Comparison of ENCODE assay signal across 16 mouse cellular contexts in genomic region chr14:74229560-74230187, GRCm38 (mm10).
"Had no signal": no experiment of that assay in that cellular context is flagged by ENCODE, and none has a peak within 500 bp of the region (broad histone marks: within the 10 kb centered on the region; RNA-seq: fewer than 3 reads in every experiment).

No protein-coding gene starts in this region.

- H3K9me3 ChIP-seq: intestine, embryonic 15.5 days; limb, embryonic 12.5 days; liver, embryonic 13.5 days; lung, embryonic 15.5 days; megakaryocyte, embryonic 14.5 days; neural tube, embryonic 12.5 days; stomach, embryonic 15.5 days had no signal

- H3K4me2 ChIP-seq: intestine, embryonic 15.5 days; limb, embryonic 12.5 days; liver, embryonic 13.5 days; lung, embryonic 15.5 days; neural tube, embryonic 12.5 days; stomach, embryonic 15.5 days had no signal

- H3K9ac ChIP-seq: intestine, embryonic 15.5 days; limb, embryonic 12.5 days; liver, embryonic 13.5 days; liver, postnatal 0 days; lung, embryonic 15.5 days; neural tube, embryonic 12.5 days; stomach, embryonic 15.5 days had no signal

- H3K27ac ChIP-seq: intestine, embryonic 15.5 days; limb, embryonic 12.5 days; liver, embryonic 13.5 days; lung, embryonic 15.5 days; macrophage; neural tube, embryonic 12.5 days; stomach, embryonic 15.5 days had no signal

- H3K4me1 ChIP-seq: intestine, embryonic 15.5 days; limb, embryonic 12.5 days; liver, embryonic 13.5 days; lung, embryonic 15.5 days; neural tube, embryonic 12.5 days; stomach, embryonic 15.5 days had no signal

- H3K36me3 ChIP-seq: intestine, embryonic 15.5 days; limb, embryonic 12.5 days; liver, embryonic 13.5 days; lung, embryonic 15.5 days; neural tube, embryonic 12.5 days; stomach, embryonic 15.5 days had no signal

- H3K4me3 ChIP-seq: intestine, embryonic 15.5 days; limb, embryonic 12.5 days; liver, embryonic 13.5 days; lung, embryonic 15.5 days; megakaryocyte, embryonic 14.5 days; neural tube, embryonic 12.5 days; stomach, embryonic 15.5 days had no signal

- DNase-seq: kidney, adult 18-20 months; kidney, postnatal 10 days; liver; liver, embryonic 13.5 days; liver, postnatal 0 days; lung, postnatal 14 days; right cerebral cortex, postnatal 14 days; thymus, adult 2 months; thymus, postnatal 25 days had no signal

- H3K27me3 ChIP-seq: intestine, embryonic 15.5 days; limb, embryonic 12.5 days; liver, embryonic 13.5 days; lung, embryonic 15.5 days; megakaryocyte, embryonic 14.5 days; neural tube, embryonic 12.5 days; stomach, embryonic 15.5 days had no signal

- ATAC-seq: intestine, embryonic 15.5 days; liver, postnatal 0 days had no signal
